Mouse (Mus musculus): ENCODE results near the gene Vkorc1l1. TPM values are rescaled to one million over a fixed set of nuclear protein-coding genes. Genes with fewer than 3 reads are reported as not detected.
"Not testable (repeated sequence)": the region's sequence is repeated elsewhere in the genome, so short reads cannot be mapped to it uniquely, and the experiment has no call there.

Gene Vkorc1l1
- total and polyA plus RNA-seq, 2 experiments from 2014 or later = 8.4 to 17.4 TPM

GRCm38 (mm10) chr5:129909147-129909546 is 32.6 kb upstream of the Vkorc1l1 start:
- no peak for ATAC-seq (ENCODE audit: insufficient read depth, low read depth)
- TF ChIP-seq EP300 (IDR thresholded peaks at IDR 0.05; ENCODE audit: low read depth) = no peak
- no peak for TF ChIP-seq CTCF (IDR thresholded peaks at IDR 0.05; ENCODE audit: low read depth)

GRCm38 (mm10) chr5:129909591-129909990 is 32.2 kb upstream of the Vkorc1l1 start:
- H3K36me3 ChIP-seq (replicated peaks; ENCODE audit: control insufficient read depth, insufficient read depth, low read length) = no peaks in the 10 kb centered on the region
- H3K27ac ChIP-seq (ENCODE audit: low read depth) = no peak overlapping the region
- no peaks in the 10 kb centered on the region for H3K9me3 ChIP-seq (replicated peaks; ENCODE audit: control insufficient read depth, low read length)
- 0 out of 2 replicates have a peak, but pooled peaks cover 4% of the 10 kb centered on the region for H3K4me1 ChIP-seq (ENCODE audit: control insufficient read depth, insufficient read depth)
- no peaks in the 10 kb centered on the region for H3K27me3 ChIP-seq (ENCODE audit: control insufficient read depth, insufficient read depth, low read length)
- no peak for ATAC-seq (ENCODE audit: insufficient read depth, low read depth)
- no peak overlapping the region for H3K9ac ChIP-seq (replicated peaks; ENCODE audit: low read depth, low read length)
- no peak overlapping the region for H3K4me3 ChIP-seq (ENCODE audit: low read depth, low read length)
- TF ChIP-seq EP300 (IDR thresholded peaks at IDR 0.05; ENCODE audit: low read depth) (no peak), CTCF (IDR thresholded peaks at IDR 0.05; ENCODE audit: low read depth) (no peak)
- WGBS = 74% methylated on average over 7 of the region's 7 CpGs
- no peak overlapping the region for H3K4me2 ChIP-seq (ENCODE audit: low read depth, low read length)
- no peak for DNase-seq (ENCODE audit: low spot score)

More at GRCm38 (mm10) chr5:129909147-129909546, 32.6 kb upstream of the Vkorc1l1 start:
- H3K27ac ChIP-seq (ENCODE audit: low read depth) = no peak overlapping the region
- H3K36me3 ChIP-seq (replicated peaks; ENCODE audit: control insufficient read depth, insufficient read depth, low read length) = no peaks in the 10 kb centered on the region
- no peaks in the 10 kb centered on the region for H3K9me3 ChIP-seq (replicated peaks; ENCODE audit: control insufficient read depth, low read length)
- no peak for DNase-seq (ENCODE audit: low spot score)
- peak overlapping the region; percentile 58 for H3K4me3 ChIP-seq (ENCODE audit: low read depth, low read length)
- H3K9ac ChIP-seq (replicated peaks; ENCODE audit: low read depth, low read length) = 0 out of 2 replicates have a peak overlapping the region, but pooled peaks have one; percentile 51
- no peaks in the 10 kb centered on the region for H3K27me3 ChIP-seq (ENCODE audit: control insufficient read depth, insufficient read depth, low read length)
- 0 out of 2 replicates have a peak, but pooled peaks cover 4% of the 10 kb centered on the region for H3K4me1 ChIP-seq (ENCODE audit: control insufficient read depth, insufficient read depth)
- peak overlapping the region; percentile 77 for H3K4me2 ChIP-seq (ENCODE audit: low read depth, low read length)
- 69% methylated on average over 9 of the region's 9 CpGs for WGBS

GRCm38 (mm10) chr5:129914024-129914423 is 27.7 kb upstream of the Vkorc1l1 start:
- TF ChIP-seq EP300 (IDR thresholded peaks at IDR 0.05; ENCODE audit: low read depth) (no peak), CTCF (IDR thresholded peaks at IDR 0.05; ENCODE audit: low read depth) (peak; percentile 45)
- no peak overlapping the region for H3K27ac ChIP-seq (ENCODE audit: low read depth)
- ATAC-seq (ENCODE audit: insufficient read depth, low read depth) = no peak
- H3K4me3 ChIP-seq (ENCODE audit: low read depth, low read length) = no peak overlapping the region
- no peak overlapping the region for H3K9ac ChIP-seq (replicated peaks; ENCODE audit: low read depth, low read length)
- no peak for DNase-seq (ENCODE audit: low spot score)
- H3K36me3 ChIP-seq (replicated peaks; ENCODE audit: control insufficient read depth, insufficient read depth, low read length) = no peaks in the 10 kb centered on the region
- no peaks in the 10 kb centered on the region for H3K9me3 ChIP-seq (replicated peaks; ENCODE audit: control insufficient read depth, low read length)
- no peaks in the 10 kb centered on the region for H3K27me3 ChIP-seq (ENCODE audit: control insufficient read depth, insufficient read depth, low read length)
- no peaks in the 10 kb centered on the region for H3K4me1 ChIP-seq (ENCODE audit: control insufficient read depth, insufficient read depth)
- WGBS = 27% methylated on average over 2 of the region's 2 CpGs
- no peak overlapping the region for H3K4me2 ChIP-seq (ENCODE audit: low read depth, low read length)

GRCm38 (mm10) chr5:129915491-129915890 is 26.3 kb upstream of the Vkorc1l1 start:
- not testable (repeated sequence) for H3K27ac ChIP-seq (ENCODE audit: low read depth); H3K27me3 ChIP-seq (ENCODE audit: control insufficient read depth, insufficient read depth, low read length); H3K4me3 ChIP-seq (ENCODE audit: low read depth, low read length); H3K4me1 ChIP-seq (ENCODE audit: control insufficient read depth, insufficient read depth); H3K9ac ChIP-seq (replicated peaks; ENCODE audit: low read depth, low read length); DNase-seq (ENCODE audit: low spot score); H3K9me3 ChIP-seq (replicated peaks; ENCODE audit: control insufficient read depth, low read length); ATAC-seq (ENCODE audit: insufficient read depth, low read depth); H3K4me2 ChIP-seq (ENCODE audit: low read depth, low read length); H3K36me3 ChIP-seq (replicated peaks; ENCODE audit: control insufficient read depth, insufficient read depth, low read length)
- WGBS = 72% methylated on average over 11 of the region's 11 CpGs

- no peaks in the 10 kb centered on the region for H3K36me3 ChIP-seq (replicated peaks; ENCODE audit: control insufficient read depth, insufficient read depth, low read length)
- no peak overlapping the region for H3K9ac ChIP-seq (replicated peaks; ENCODE audit: low read depth, low read length)
- H3K9me3 ChIP-seq (replicated peaks; ENCODE audit: control insufficient read depth, low read length) = no peaks in the 10 kb centered on the region
- ATAC-seq (ENCODE audit: insufficient read depth, low read depth) (no peak), DNase-seq (ENCODE audit: low spot score) (no peak)
- H3K27me3 ChIP-seq (ENCODE audit: control insufficient read depth, insufficient read depth, low read length) = no peaks in the 10 kb centered on the region
- WGBS = 79% methylated on average over 24 of the region's 24 CpGs
- no peak for TF ChIP-seq EP300 (IDR thresholded peaks at IDR 0.05; ENCODE audit: low read depth)
- no peak for TF ChIP-seq CTCF (IDR thresholded peaks at IDR 0.05; ENCODE audit: low read depth)
- H3K4me1 ChIP-seq (ENCODE audit: control insufficient read depth, insufficient read depth) = no peaks in the 10 kb centered on the region
- H3K4me3 ChIP-seq (ENCODE audit: low read depth, low read length) = no peak overlapping the region
- H3K27ac ChIP-seq (ENCODE audit: low read depth) = no peak overlapping the region
- H3K4me2 ChIP-seq (ENCODE audit: low read depth, low read length) = no peak overlapping the region
These were observed 23.6 kb upstream of the Vkorc1l1 start for GRCm38 (mm10) chr5:129918065-129918651.

- TF ChIP-seq CTCF (IDR thresholded peaks at IDR 0.05; ENCODE audit: low read depth) (no peak), EP300 (IDR thresholded peaks at IDR 0.05; ENCODE audit: low read depth) (no peak)
- Histone ChIP-seq H3K27ac (ENCODE audit: low read depth) (no peak overlapping the region), H3K36me3 (replicated peaks; ENCODE audit: control insufficient read depth, insufficient read depth, low read length) (no peaks in the 10 kb centered on the region), H3K9ac (replicated peaks; ENCODE audit: low read depth, low read length) (no peak overlapping the region), H3K4me1 (ENCODE audit: control insufficient read depth, insufficient read depth) (no peaks in the 10 kb centered on the region), H3K9me3 (replicated peaks; ENCODE audit: control insufficient read depth, low read length) (no peaks in the 10 kb centered on the region), H3K27me3 (ENCODE audit: control insufficient read depth, insufficient read depth, low read length) (no peaks in the 10 kb centered on the region), H3K4me2 (ENCODE audit: low read depth, low read length) (no peak overlapping the region), H3K4me3 (ENCODE audit: low read depth, low read length) (no peak overlapping the region)
- DNase-seq (ENCODE audit: low spot score) (no peak), ATAC-seq (ENCODE audit: insufficient read depth, low read depth) (no peak)
- WGBS = 60% methylated on average over 9 of the region's 9 CpGs
These were observed 23.0 kb upstream of the Vkorc1l1 start for GRCm38 (mm10) chr5:129918752-129919151.

Data from heart, postnatal 0 days (tissue).